Mouse (Mus musculus): ENCODE measurements around the gene Upk1a. TPM values are rescaled to one million over a fixed set of nuclear protein-coding genes. Genes with fewer than 3 reads are reported as not detected.

Gene Upk1a
- polyA plus RNA-seq, 1 experiment, result 0.53 TPM

- peaks cover 71% of the 10 kb centered on the region for H3K36me3 ChIP-seq (ENCODE audit: control insufficient read depth, insufficient read depth)
- no peak overlapping the region for H3K4me3 ChIP-seq (ENCODE audit: insufficient read depth, poor library complexity, severe bottlenecking)
Observed at GRCm38 (mm10) chr7:30581547-30581946, 31.1 kb downstream of the Upk1a start.

DNA sequence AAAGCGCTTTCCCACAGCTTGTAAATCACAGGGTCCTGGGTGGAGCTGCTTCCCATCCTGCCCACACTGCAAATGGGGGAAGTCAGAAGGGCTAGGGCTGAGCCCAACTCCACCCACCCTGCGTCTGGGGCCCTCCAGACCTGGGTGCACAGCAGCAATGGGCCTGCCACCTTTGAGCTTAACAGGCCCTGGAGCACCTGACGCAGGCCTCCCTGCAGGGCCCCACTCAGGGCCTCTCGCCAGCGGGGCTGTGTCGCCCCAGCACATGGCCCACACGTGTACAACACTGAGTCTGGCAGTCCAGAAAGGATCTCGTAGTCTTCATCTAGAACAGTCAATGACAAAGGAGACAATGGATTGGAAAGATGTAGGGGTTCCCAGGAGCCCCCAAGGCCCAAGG is 32.7 kb downstream of the Upk1a start:
- Histone ChIP-seq H3K79me2 (ENCODE audit: control insufficient read depth, insufficient read depth) (peaks cover 9% of the 10 kb centered on the region), H3K4me3 (ENCODE audit: insufficient read depth, poor library complexity, severe bottlenecking) (no peak overlapping the region), H3K79me3 (ENCODE audit: low read depth) (no peaks in the 10 kb centered on the region), H3K36me3 (ENCODE audit: control insufficient read depth, insufficient read depth) (peaks cover 69% of the 10 kb centered on the region), H3K27me3 (ENCODE audit: control insufficient read depth, insufficient read depth, insufficient read length) (no peaks in the 10 kb centered on the region), H3ac (ENCODE audit: control insufficient read depth, insufficient read length, low read depth) (no peak overlapping the region)
- TF ChIP-seq CEBPB (IDR thresholded peaks at IDR 0.05; ENCODE audit: low read depth) (no peak), FOSL1 (IDR thresholded peaks at IDR 0.05; ENCODE audit: insufficient read depth, low read length, poor library complexity, severe bottlenecking) (no peak), MYOD1 (IDR thresholded peaks at IDR 0.05; ENCODE audit: control insufficient read depth, insufficient read length, low read depth) (no peak), CTCF (IDR thresholded peaks at IDR 0.05; ENCODE audit: control insufficient read depth, insufficient read depth, insufficient read length) (no peak), MYOG (IDR thresholded peaks at IDR 0.05; ENCODE audit: control insufficient read depth, extremely low read depth, insufficient read length) (no peak), USF1 (IDR thresholded peaks at IDR 0.05; ENCODE audit: low read depth) (no peak), MAX (IDR thresholded peaks at IDR 0.05) (no peak)

More at GRCm38 (mm10) chr7:30581547-30581946, 31.1 kb downstream of the Upk1a start:
- Histone ChIP-seq H3K79me2 (ENCODE audit: control insufficient read depth, insufficient read depth) (peaks cover 25% of the 10 kb centered on the region), H3K27me3 (ENCODE audit: control insufficient read depth, insufficient read depth, insufficient read length) (no peaks in the 10 kb centered on the region), H3K79me3 (ENCODE audit: low read depth) (peaks cover 5% of the 10 kb centered on the region), H3ac (ENCODE audit: control insufficient read depth, insufficient read length, low read depth) (no peak overlapping the region)
- TF ChIP-seq CTCF (IDR thresholded peaks at IDR 0.05; ENCODE audit: control insufficient read depth, insufficient read depth, insufficient read length) (no peak), FOSL1 (IDR thresholded peaks at IDR 0.05; ENCODE audit: insufficient read depth, low read length, poor library complexity, severe bottlenecking) (no peak), MYOG (IDR thresholded peaks at IDR 0.05; ENCODE audit: control insufficient read depth, extremely low read depth, insufficient read length) (no peak), MAX (IDR thresholded peaks at IDR 0.05) (no peak), MYOD1 (IDR thresholded peaks at IDR 0.05; ENCODE audit: control insufficient read depth, insufficient read length, low read depth) (no peak), USF1 (IDR thresholded peaks at IDR 0.05; ENCODE audit: low read depth) (no peak), CEBPB (IDR thresholded peaks at IDR 0.05; ENCODE audit: low read depth) (no peak)

DNA sequence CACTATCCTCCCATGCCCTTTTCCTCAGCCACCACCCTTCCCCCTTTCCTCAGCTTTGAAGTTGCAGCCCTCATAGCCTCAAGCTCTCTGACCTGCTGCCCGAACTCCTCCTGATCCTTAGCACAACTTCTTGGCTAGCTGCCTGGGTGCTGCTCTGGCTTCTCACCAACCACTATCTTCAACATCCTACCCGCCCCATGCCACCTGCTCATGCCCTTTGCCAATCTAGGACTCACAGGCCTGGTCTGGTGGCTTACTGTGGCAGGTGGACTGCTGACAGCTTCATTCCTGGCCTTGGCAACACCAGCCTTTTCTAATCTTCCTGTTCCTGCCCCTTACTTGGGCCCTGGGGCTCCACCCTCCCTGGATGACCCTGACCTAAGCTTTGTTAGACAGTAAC is 39.7 kb downstream of the Upk1a start:
- Histone ChIP-seq H3ac (ENCODE audit: control insufficient read depth, insufficient read length, low read depth) (no peak overlapping the region), H3K4me3 (ENCODE audit: insufficient read depth, poor library complexity, severe bottlenecking) (no peak overlapping the region), H3K36me3 (ENCODE audit: control insufficient read depth, insufficient read depth) (peaks cover 58% of the 10 kb centered on the region), H3K79me3 (ENCODE audit: low read depth) (no peaks in the 10 kb centered on the region), H3K27me3 (ENCODE audit: control insufficient read depth, insufficient read depth, insufficient read length) (no peaks in the 10 kb centered on the region), H3K79me2 (ENCODE audit: control insufficient read depth, insufficient read depth) (no peaks in the 10 kb centered on the region)
- TF ChIP-seq FOSL1 (IDR thresholded peaks at IDR 0.05; ENCODE audit: insufficient read depth, low read length, poor library complexity, severe bottlenecking) (no peak), CEBPB (IDR thresholded peaks at IDR 0.05; ENCODE audit: low read depth) (no peak), MAX (IDR thresholded peaks at IDR 0.05) (no peak), MYOG (IDR thresholded peaks at IDR 0.05; ENCODE audit: control insufficient read depth, extremely low read depth, insufficient read length) (no peak), MYOD1 (IDR thresholded peaks at IDR 0.05; ENCODE audit: control insufficient read depth, insufficient read length, low read depth) (no peak)

DNA sequence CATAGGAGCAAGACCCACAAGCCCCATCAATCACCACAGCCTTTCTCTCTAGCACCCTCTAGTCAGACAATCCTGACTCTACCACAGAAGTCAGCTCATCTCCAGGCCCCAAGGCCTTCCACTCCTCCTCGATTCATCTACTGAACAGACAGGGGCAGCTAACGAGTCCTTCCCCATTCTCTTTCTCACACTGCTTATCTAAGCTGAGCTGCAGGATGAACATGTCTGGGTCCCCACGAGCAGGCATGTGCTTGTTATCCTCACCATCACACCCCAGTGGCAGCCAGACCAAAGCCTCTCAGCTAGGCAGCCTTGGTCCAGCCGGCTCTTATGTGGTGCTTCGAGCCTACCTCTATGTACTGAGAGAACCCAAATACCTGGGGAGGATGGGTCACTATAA is 40.3 kb downstream of the Upk1a start:
- no peak for TF ChIP-seq MYOG (IDR thresholded peaks at IDR 0.05; ENCODE audit: control insufficient read depth, extremely low read depth, insufficient read length)
- no peak for TF ChIP-seq CEBPB (IDR thresholded peaks at IDR 0.05; ENCODE audit: low read depth)
- TF ChIP-seq FOSL1 (IDR thresholded peaks at IDR 0.05; ENCODE audit: insufficient read depth, low read length, poor library complexity, severe bottlenecking), result no peak
- no peak for TF ChIP-seq MYOD1 (IDR thresholded peaks at IDR 0.05; ENCODE audit: control insufficient read depth, insufficient read length, low read depth)
- TF ChIP-seq CTCF (IDR thresholded peaks at IDR 0.05; ENCODE audit: control insufficient read depth, insufficient read depth, insufficient read length), result no peak
- no peak for TF ChIP-seq USF1 (IDR thresholded peaks at IDR 0.05; ENCODE audit: low read depth)
- Histone ChIP-seq H3K27me3 (ENCODE audit: control insufficient read depth, insufficient read depth, insufficient read length) (no peaks in the 10 kb centered on the region), H3K79me3 (ENCODE audit: low read depth) (no peaks in the 10 kb centered on the region), H3ac (ENCODE audit: control insufficient read depth, insufficient read length, low read depth) (no peak overlapping the region), H3K79me2 (ENCODE audit: control insufficient read depth, insufficient read depth) (no peaks in the 10 kb centered on the region), H3K36me3 (ENCODE audit: control insufficient read depth, insufficient read depth) (peaks cover 52% of the 10 kb centered on the region), H3K4me3 (ENCODE audit: insufficient read depth, poor library complexity, severe bottlenecking) (no peak overlapping the region)

DNA sequence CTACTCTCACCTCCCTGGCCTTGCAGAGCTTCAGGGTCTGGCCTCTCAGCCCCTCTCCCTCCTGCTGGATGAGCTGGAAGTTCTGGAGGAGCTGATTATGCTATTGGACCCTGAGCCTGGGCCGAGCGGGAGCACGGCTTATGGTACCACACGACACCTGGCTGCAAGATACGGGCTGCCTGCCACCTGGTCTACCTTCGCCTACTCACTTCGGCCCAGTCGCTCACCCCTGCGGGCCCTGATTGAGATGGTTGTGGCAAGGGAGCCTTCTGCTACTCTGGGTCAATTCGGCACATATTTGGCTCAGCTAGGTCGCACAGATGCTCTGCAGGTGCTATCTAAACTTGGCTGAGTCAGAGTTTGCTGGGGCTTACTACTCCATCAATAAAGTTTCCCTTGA is 45.1 kb downstream of the Upk1a start:
- H3K79me2 ChIP-seq (ENCODE audit: control insufficient read depth, insufficient read depth), result peaks cover 13% of the 10 kb centered on the region
- H3K27me3 ChIP-seq (ENCODE audit: control insufficient read depth, insufficient read depth, insufficient read length), result no peaks in the 10 kb centered on the region
- no peak for TF ChIP-seq CTCF (IDR thresholded peaks at IDR 0.05; ENCODE audit: control insufficient read depth, insufficient read depth, insufficient read length)
- TF ChIP-seq MYOG (IDR thresholded peaks at IDR 0.05; ENCODE audit: control insufficient read depth, extremely low read depth, insufficient read length), result no peak
- no peak for TF ChIP-seq CEBPB (IDR thresholded peaks at IDR 0.05; ENCODE audit: low read depth)
- TF ChIP-seq MYOD1 (IDR thresholded peaks at IDR 0.05; ENCODE audit: control insufficient read depth, insufficient read length, low read depth), result no peak
- no peak for TF ChIP-seq MAX (IDR thresholded peaks at IDR 0.05)
- no peak overlapping the region for H3K4me3 ChIP-seq (ENCODE audit: insufficient read depth, poor library complexity, severe bottlenecking)
- H3ac ChIP-seq (ENCODE audit: control insufficient read depth, insufficient read length, low read depth), result no peak overlapping the region
- peaks cover 2% of the 10 kb centered on the region for H3K79me3 ChIP-seq (ENCODE audit: low read depth)
- H3K36me3 ChIP-seq (ENCODE audit: control insufficient read depth, insufficient read depth), result peaks cover 25% of the 10 kb centered on the region

DNA sequence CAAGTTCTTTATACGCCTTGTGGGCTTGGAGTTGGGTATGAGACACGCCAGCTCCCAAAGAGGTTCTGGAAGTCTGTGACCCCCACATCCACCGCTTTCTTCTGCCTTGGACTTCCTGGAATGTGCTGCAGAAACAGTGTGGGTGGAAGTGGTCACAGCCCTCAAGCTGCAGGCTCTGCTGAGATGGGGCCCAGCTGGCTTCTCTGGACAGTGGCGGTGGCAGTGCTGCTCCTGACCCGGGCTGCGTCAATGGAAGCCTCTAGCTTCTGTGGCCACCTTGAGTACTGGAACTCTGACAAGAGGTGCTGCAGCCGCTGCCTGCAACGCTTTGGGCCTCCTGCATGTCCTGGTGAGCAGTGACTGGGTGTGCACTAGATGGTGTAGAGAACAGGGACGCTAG is 46.6 kb downstream of the Upk1a start:
- no peaks in the 10 kb centered on the region for H3K27me3 ChIP-seq (ENCODE audit: control insufficient read depth, insufficient read depth, insufficient read length)
- H3K79me2 ChIP-seq (ENCODE audit: control insufficient read depth, insufficient read depth), result peaks cover 28% of the 10 kb centered on the region
- no peak overlapping the region for H3ac ChIP-seq (ENCODE audit: control insufficient read depth, insufficient read length, low read depth)
- peaks cover 2% of the 10 kb centered on the region for H3K79me3 ChIP-seq (ENCODE audit: low read depth)
- no peak overlapping the region for H3K4me3 ChIP-seq (ENCODE audit: insufficient read depth, poor library complexity, severe bottlenecking)
- TF ChIP-seq FOSL1 (IDR thresholded peaks at IDR 0.05; ENCODE audit: insufficient read depth, low read length, poor library complexity, severe bottlenecking) (no peak), MAX (IDR thresholded peaks at IDR 0.05) (no peak), CEBPB (IDR thresholded peaks at IDR 0.05; ENCODE audit: low read depth) (no peak), MYOG (IDR thresholded peaks at IDR 0.05; ENCODE audit: control insufficient read depth, extremely low read depth, insufficient read length) (no peak), USF1 (IDR thresholded peaks at IDR 0.05; ENCODE audit: low read depth) (no peak), CTCF (IDR thresholded peaks at IDR 0.05; ENCODE audit: control insufficient read depth, insufficient read depth, insufficient read length) (no peak), MYOD1 (IDR thresholded peaks at IDR 0.05; ENCODE audit: control insufficient read depth, insufficient read length, low read depth) (no peak)
- H3K36me3 ChIP-seq (ENCODE audit: control insufficient read depth, insufficient read depth), result peaks cover 14% of the 10 kb centered on the region
